Mouse (Mus musculus) left cerebral cortex, adult 8-10 months (tissue): ENCODE measurements around the gene Ikzf3. TPM values are rescaled to one million over a fixed set of nuclear protein-coding genes. Genes with fewer than 3 reads are reported as not detected.

ENCODE experiments used
- DNase-seq, 2 experiments: peaks; one replicate each; pipeline ENCODE4 v3.0.0; 2022; ENCODE audit warnings: low spot score in 2 of 2
- total RNA-seq, 4 experiments: library from RNA; stranded (reverse); gene quantifications; 2 replicates each; pipeline ENCODE4 v1.2.4; 2022

The Ikzf3 gene
- under 1 TPM; 0.23 to 0.76 (median 0.52) TPM for total RNA-seq

GRCm38 (mm10) chr11:98545711-98546231, at the start of gene Ikzf3:
Gene Ikzf3 (minus strand): TSS chr11:98546031.
- DNase-seq = peak in 1 of 2 experiments; percentile 3

DNA sequence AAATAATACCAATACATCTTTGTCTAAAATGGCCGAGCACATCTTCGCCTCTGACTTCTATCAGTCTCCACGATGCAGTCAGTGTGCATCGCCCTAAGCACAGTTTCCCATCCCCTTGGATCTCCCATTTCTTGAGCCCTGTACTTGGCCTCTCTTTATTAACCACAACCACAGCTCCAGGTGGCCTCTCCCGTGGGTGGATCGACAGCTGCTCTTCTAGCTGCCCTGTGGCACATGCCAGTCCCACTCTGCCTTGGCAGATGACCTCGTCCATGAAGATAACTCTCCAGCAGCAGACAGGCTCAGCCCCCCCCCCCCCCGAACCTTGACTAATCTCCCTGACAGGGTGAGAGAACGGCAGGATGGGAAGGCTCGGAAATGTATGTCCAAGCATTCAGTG, 49.6 kb upstream of the Ikzf3 start:
- DNase-seq = peak in 1 of 2 experiments; percentile 0

DNA sequence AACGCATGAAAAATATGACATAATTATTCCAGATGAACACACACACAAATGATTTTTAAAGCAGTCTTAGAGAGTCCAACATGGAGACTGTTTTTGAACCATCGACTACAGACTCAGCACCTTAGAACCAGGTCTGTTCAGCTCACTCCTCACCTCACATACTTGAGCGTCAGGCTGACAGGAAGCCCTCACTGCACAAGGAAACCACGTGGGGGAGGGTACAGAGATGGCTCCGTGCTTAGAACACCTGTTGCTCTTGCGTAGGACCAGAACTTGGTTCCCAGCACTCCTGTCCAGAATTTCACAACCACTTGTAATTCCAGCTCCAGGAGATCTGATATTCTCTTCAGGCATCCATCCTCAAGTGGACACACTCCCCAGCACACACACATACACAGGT, 49.2 kb upstream of the Ikzf3 start:
- DNase-seq = no peak

DNA sequence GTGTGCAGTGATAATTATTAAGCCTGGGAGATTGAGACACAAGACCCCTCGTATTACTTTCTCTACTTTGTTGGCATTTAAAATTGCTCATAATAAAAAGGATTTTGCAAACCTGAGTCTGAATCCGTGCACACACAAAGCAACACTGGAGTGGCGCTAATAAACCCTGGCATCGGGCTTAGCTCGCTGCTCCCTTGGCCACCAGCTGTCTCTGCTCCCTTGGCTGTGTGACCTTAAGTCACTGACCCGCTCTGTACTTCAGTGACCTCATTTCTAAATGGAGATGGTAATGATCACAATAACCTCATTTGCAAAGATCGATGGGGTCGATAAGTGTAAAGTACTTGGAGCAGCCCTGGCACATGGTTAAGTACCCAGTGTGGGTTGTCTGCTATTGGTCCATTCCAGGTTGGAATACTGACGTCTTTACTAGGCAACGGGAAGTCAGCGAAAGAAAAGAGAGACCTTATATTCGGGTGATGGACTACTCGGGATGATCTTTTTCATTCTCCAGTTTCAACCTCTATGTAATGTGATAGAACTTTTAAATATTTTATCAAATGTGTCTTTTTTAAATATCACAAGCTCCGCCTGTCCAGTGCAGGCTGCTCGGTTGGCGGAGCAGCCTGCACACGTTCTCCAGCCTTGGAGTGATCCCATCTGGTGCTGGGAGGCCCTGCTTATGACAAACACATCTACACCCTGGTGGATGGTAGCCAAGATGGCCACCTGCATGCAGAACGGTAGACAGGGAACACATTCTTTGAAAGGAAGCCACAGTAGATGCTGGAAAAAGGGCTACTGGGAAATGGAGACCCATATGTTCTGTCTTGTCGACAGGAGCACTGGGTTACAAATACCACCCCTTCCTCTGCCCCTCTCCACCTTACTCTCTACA, 45.0 kb upstream of the Ikzf3 start:
- DNase-seq = no peak

- no peak for DNase-seq
Measured at GRCm38 (mm10) chr11:98589306-98589705, 43.5 kb upstream of the Ikzf3 start.

- no peak for DNase-seq
Measured at GRCm38 (mm10) chr11:98588833-98589281, 43.0 kb upstream of the Ikzf3 start.

DNA sequence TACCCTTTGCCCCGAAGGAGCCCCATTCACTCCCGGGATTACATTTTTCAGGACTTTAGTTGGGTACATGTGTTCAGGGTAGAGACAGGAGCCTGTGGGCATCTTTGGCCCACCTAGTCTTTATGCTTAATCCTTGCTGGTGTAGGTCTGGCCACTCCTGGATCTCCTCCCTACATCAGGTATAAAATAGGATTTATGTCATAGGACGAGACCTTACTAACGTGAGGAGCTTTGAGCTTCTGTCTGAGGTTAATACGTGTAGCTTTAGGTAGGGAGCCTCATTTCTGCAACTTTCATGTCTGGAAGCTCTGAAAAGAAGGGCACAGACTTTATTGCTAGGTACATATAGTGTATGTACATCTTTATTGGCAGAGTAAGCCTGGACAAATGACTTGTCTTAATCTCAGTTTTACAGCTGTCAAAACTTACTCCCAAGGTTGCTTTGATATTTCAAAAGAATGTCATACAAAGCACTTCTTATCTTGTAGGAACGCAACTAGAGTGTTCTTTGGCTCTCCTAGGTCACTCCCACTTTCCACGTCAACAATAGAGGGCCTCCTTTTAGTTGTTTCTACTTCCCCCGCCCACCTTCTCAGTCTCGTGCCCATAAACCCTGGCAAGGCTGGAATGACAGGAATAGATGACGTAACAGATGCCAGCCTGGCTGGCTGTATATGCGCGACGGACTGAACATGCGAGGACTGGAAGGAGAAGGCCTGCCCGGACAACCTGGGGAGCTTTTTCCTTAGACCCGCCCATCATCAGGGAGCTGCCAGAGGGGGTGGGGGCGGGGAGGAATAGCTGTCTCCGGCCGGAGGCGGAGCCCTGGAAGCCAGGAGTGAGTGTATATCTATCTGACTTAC, 42.1 kb upstream of the Ikzf3 start:
- peak; percentile 13 to 33 for DNase-seq

- peak; percentile 95 to 96 for DNase-seq
Measured at GRCm38 (mm10) chr11:98586892-98587563, 41.2 kb upstream of the Ikzf3 start, which contains the start of gene Ormdl3. Gene Ormdl3 (minus strand): TSS chr11:98587368.

- peak in 1 of 2 experiments; percentile 8 for DNase-seq
Measured at GRCm38 (mm10) chr11:98586087-98586891, 40.5 kb upstream of the Ikzf3 start.

DNA sequence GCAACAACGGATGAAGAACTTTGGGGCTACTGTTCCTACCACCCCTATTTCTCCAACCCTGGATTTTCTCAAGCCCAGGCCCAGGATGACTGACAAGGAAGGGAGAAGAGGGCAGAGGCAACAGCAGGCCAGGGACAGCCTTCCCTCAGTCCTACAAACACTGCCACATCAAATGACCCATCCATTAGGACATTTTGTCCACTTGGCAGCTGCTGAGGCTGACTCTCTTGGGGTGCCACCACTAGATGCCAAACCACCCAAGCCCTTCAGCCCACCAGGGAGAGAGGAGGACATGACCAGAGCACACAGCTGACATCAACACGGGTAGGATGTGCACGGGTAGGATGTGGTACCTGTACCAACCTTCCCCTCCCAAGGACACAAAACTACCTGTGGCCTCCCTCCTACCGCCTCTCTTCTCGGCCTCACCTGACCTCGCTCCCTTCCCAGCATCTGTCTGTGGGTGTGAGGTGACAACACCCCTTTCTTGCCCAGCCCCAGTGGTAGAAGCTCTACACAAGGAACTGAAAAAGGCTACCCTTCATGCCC, 38.9 kb upstream of the Ikzf3 start:
- no peak for DNase-seq

DNA sequence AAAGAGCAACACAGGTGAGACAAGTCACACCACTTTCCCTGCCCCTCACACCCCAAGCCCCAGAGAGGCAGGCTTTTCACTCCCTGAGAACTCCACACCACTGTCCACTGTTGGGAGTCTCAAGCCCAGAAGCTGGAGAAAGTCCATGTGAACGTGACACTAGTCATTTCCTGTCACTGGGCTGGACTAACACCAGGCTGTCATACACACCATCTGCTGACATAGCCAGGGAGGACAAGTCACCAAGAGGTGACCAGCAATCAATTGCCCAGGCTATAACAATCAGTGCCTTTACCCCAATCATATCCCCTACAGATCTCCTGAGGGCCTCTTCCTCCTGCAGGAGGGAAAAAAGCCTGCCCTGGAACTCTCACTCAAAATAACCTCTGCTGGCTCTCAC, 38.3 kb upstream of the Ikzf3 start:
- DNase-seq = no peak

DNA sequence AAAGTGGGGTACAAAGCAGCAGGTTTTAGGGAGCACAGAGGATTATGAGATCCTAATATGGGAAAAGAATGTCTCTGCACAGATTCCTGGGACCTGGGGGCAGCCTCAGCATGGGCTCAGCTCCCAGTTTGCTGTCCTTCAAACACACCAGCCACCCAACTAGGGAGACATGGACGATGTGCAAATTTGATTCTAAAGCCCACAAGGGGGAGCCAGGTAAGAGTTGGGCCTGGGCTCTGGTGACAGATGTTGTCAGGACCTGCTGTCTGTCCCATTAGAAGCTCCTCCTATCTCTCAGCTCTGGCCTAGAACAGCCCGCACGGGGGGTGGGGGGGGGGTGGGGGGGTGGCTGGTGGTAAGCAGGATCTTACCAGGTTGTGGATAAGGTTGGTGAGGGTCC, 37.7 kb upstream of the Ikzf3 start:
- no peak for DNase-seq

GRCm38 (mm10) chr11:98583265-98583552, 37.4 kb upstream of the Ikzf3 start:
- no peak for DNase-seq

DNA sequence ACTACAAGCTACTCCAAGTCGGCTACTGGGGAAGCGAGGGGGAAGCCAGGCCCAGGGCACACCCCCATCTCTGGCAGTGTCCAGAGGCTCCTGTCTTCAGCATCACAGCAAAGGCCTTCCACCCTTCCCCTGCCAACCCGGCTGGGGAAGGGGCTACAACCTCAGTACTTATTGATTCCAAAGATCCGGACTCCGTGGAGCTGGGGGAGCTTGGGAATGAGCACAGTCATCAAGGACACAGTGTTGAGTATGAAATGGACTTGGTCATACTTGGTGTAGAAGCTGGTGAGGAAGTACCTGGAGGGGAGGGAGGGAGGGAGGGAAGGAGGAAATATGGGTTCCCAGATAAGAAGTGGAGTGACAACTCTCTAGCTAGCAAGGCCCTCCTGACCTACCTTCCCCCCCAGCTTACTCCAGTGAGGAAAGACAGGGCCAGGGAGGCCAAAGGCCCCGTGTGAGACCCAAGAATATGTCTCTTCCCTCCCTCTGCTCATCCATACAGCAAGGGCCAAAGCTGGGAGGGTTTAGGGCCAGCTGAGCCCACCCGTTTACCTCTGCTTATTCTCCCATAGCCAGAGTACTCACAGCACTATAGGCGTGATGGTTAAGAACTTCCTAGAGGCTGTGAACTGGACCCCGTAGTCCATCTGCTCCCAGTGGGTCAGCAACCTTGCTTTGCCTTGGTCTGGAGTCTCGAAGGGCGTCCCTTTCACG, 36.9 kb upstream of the Ikzf3 start:
- DNase-seq = no peak

- no peak for DNase-seq
Measured at GRCm38 (mm10) chr11:98582030-98582388, 36.2 kb upstream of the Ikzf3 start.

- DNase-seq = no peak
Measured at GRCm38 (mm10) chr11:98581286-98582029, 35.6 kb upstream of the Ikzf3 start.

GRCm38 (mm10) chr11:98580301-98581121, 34.7 kb upstream of the Ikzf3 start:
- DNase-seq = no peak

GRCm38 (mm10) chr11:98577776-98578175, 31.9 kb upstream of the Ikzf3 start:
- no peak for DNase-seq
